ENCODE assay signal across 8 mouse cellular contexts in the genomic region with DNA sequence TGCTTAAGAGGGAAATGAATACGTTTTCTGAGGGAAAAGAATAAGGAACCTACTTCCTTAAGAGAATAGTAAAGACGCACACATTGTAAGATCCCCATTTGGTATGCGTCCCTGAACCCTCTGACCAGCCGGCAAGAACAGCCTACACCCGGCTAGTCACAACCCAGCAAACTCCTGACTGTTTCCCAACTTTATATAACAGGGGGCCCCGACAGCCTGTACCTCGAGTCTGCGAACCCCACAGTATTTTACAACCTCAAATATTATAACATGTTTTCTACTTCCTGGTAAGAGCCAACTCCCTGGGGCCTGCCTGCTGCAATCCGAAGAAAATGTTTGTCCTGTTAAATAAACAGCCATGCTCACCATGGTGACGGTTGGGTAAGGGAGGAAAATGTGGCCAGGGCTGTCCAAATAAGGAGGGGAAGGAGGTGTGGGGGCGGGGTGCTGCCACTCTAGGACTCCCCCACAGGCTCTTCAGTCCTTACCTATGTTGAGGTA. TPM values are rescaled to one million over a fixed set of nuclear protein-coding genes. Genes with fewer than 3 reads are reported as not detected.
DNase-seq lines count a peak whose midpoint lies in the region; ATAC-seq lines count a peak whose summit lies in the region.

No protein-coding gene starts in this region.

- 0 out of 2 replicates have a peak overlapping the region, but pooled peaks have one; percentile 10 for H3K4me2 ChIP-seq in forebrain, embryonic 12.5 days

- H3K36me3 ChIP-seq in forebrain, embryonic 12.5 days (replicated peaks): no peaks in the 10 kb centered on the region

- H3K9me3 ChIP-seq in forebrain, embryonic 12.5 days: no peaks in the 10 kb centered on the region

- no peak overlapping the region for H3K4me3 ChIP-seq in forebrain, embryonic 12.5 days (replicated peaks)

- H3K9ac ChIP-seq in forebrain, embryonic 12.5 days: peak overlapping the region; percentile 5; the same call in 1 of the 2 replicates

- H3K27ac ChIP-seq in forebrain, embryonic 12.5 days: no peak overlapping the region

- ATAC-seq in forebrain, embryonic 12.5 days (ENCODE audit: low FRiP score): no peak

- H3K27me3 ChIP-seq in forebrain, embryonic 12.5 days: peaks cover 18% of the 10 kb centered on the region

- H3K4me1 ChIP-seq in forebrain, embryonic 12.5 days: peaks cover 36% of the 10 kb centered on the region

- peak; percentile 72 for DNase-seq in testis, postnatal 10 days (ENCODE audit: low spot score)
- DNase-seq in testis, postnatal 14 days (ENCODE audit: low spot score): no peak
- peak; percentile 59 for DNase-seq in heart, postnatal 4 days
- peak; percentile 54 for DNase-seq in layer of hippocampus, adult 9-11 months
- DNase-seq in lung, postnatal 4 days: peak; percentile 87 to 88
- DNase-seq in right cerebral cortex, postnatal 25 days: peak; percentile 29
- no peak for DNase-seq in retina, embryonic 14.5 days (ENCODE audit: low spot score)

- WGBS in forebrain, embryonic 12.5 days: 48% methylated on average over 11 of the region's 11 CpGs

RNA-seq across cellular contexts. Expression of gene Per2, which starts 2.8 kb away (rescaled TPM):
- polyA plus RNA-seq in forebrain, embryonic 12.5 days (2016; fragmentation: Nextera tagmentation; extraction: Ambion mirVana): 3.7 and 3.9 TPM in 2 replicates
- 10 to 100 TPM in 1 of 2 experiments, 1 to 10 TPM in 1; 8.5 to 11.2 TPM for total RNA-seq in heart, postnatal 4 days (2021)

RNA-seq across cellular contexts. Expression of gene Traf3ip1, which starts 38.1 kb away (rescaled TPM):
- polyA plus RNA-seq in forebrain, embryonic 12.5 days (2016; fragmentation: Nextera tagmentation; extraction: Ambion mirVana): 12.1 and 13.9 TPM in 2 replicates
- total RNA-seq in heart, postnatal 4 days (2021): 1 to 10 TPM; 4.3 to 4.6 TPM

RNA-seq across cellular contexts. Expression of gene Hes6, which starts 42.5 kb away (rescaled TPM):
- polyA plus RNA-seq in forebrain, embryonic 12.5 days (2016; fragmentation: Nextera tagmentation; extraction: Ambion mirVana): 295 and 297 TPM in 2 replicates
- 10 to 100 TPM; 29.6 to 30.6 TPM for total RNA-seq in heart, postnatal 4 days (2021)

RNA-seq across cellular contexts. Expression of gene Ilkap, which starts 57.7 kb away (rescaled TPM):
- polyA plus RNA-seq in forebrain, embryonic 12.5 days (2016; fragmentation: Nextera tagmentation; extraction: Ambion mirVana): 153 and 163 TPM in 2 replicates
- 10 to 100 TPM; 58.2 to 59.1 TPM for total RNA-seq in heart, postnatal 4 days (2021)

Comparison
In these comparisons a context has a peak if more than half of its experiments do, and no peak if none do; other contexts are left out.
1. DNase-seq: peak in testis, postnatal 10 days (single experiment), heart, postnatal 4 days (single experiment), layer of hippocampus, adult 9-11 months (single experiment), lung, postnatal 4 days (2 of 2) and right cerebral cortex, postnatal 25 days (single experiment); none in testis, postnatal 14 days (single experiment) and retina, embryonic 14.5 days (single experiment).